Mouse (Mus musculus) liver, adult 2 months (tissue): ENCODE data around the gene Grb2. TPM values are rescaled to one million over a fixed set of nuclear protein-coding genes. Genes with fewer than 3 reads are reported as not detected.

ENCODE experiments used
- DNase-seq: peaks from one replicate; pipeline ENCODE4 v3.0.0-alpha.2; 2011; ENCODE audit warnings: low read depth, low spot score; ENCODE audit errors: extremely low read depth
- H3K27ac ChIP-seq: fragments of 200-500 bp; replicated peaks from 2 replicates; pipeline ENCODE4 v1.5.1; 2012; ENCODE audit warnings: low read depth, mild to moderate bottlenecking, control low read depth, inconsistent platforms, low read length; ENCODE audit not compliant: insufficient read depth
- H3K27me3 ChIP-seq: fragments of 200-500 bp; 2 replicates; pipeline ENCODE4 v1.6.1; 2012; ENCODE audit warnings: mild to moderate bottlenecking, moderate library complexity, low read length, inconsistent platforms; ENCODE audit not compliant: control insufficient read depth, insufficient read depth
- H3K36me3 ChIP-seq: fragments of 200-500 bp; 2 replicates; pipeline ENCODE4 v1.6.1; 2012; ENCODE audit warnings: low read length, inconsistent platforms; ENCODE audit not compliant: control insufficient read depth, insufficient read depth
- H3K4me1 ChIP-seq: fragments of 200-500 bp; 2 replicates; pipeline ENCODE4 v1.6.1; 2011; ENCODE audit warnings: low read length; ENCODE audit not compliant: control insufficient read depth, insufficient read depth
- H3K4me3 ChIP-seq: fragments of 200-500 bp; 2 replicates; pipeline ENCODE4 v1.5.1; 2011; ENCODE audit warnings: low read depth, mild to moderate bottlenecking, control low read depth, low read length, moderate library complexity; ENCODE audit not compliant: insufficient read depth
- H3K79me2 ChIP-seq: fragments of 200-500 bp; 2 replicates; pipeline ENCODE4 v1.6.1; 2012; ENCODE audit warnings: inconsistent platforms, mild to moderate bottlenecking, low read length, moderate library complexity; ENCODE audit not compliant: control insufficient read depth, insufficient read depth
- H3K9ac ChIP-seq: fragments of 200-500 bp; 2 replicates; pipeline ENCODE4 v1.6.1; 2012; ENCODE audit warnings: low read depth, mild to moderate bottlenecking, control low read depth, inconsistent platforms, low read length
- CTCF ChIP-seq: fragments of 200-500 bp; IDR thresholded peaks from 2 replicates; pipeline ENCODE4 v1.5.1; 2011; ENCODE audit warnings: low read depth, low read length, control low read depth
- POLR2A ChIP-seq: fragments of 200-500 bp; IDR thresholded peaks from 2 replicates; pipeline ENCODE4 v1.6.1; 2011; ENCODE audit warnings: low read length, control low read depth; ENCODE audit not compliant: insufficient read depth; ENCODE audit errors: extremely low read depth
- WGBS: fragments of 180-500 bp; shearing (Covaris S2); methylation state at CpG from one replicate; pipeline ENCODE4 v1.1.7; 2018; 5-methylcytosine and 5-hydroxymethylcytosine counted together
- polyA plus RNA-seq: library from polyadenylated mRNA; depleted of rRNA; stranded (reverse); fragments of >200 nt; gene quantifications from 2 replicates; pipeline ENCODE4 v1.2.3, GENCODE M21; 2012; rRNA removed
- total RNA-seq: library from RNA; depleted of rRNA; stranded (reverse); fragments of >200 nt; gene quantifications from 2 replicates; pipeline ENCODE4 v1.2.3, GENCODE M21; 2014; rRNA removed

The Grb2 gene
- total RNA-seq (14.7 and 17.3 TPM in 2 replicates), polyA plus RNA-seq (27.7 and 28.4 TPM in 2 replicates)

DNA sequence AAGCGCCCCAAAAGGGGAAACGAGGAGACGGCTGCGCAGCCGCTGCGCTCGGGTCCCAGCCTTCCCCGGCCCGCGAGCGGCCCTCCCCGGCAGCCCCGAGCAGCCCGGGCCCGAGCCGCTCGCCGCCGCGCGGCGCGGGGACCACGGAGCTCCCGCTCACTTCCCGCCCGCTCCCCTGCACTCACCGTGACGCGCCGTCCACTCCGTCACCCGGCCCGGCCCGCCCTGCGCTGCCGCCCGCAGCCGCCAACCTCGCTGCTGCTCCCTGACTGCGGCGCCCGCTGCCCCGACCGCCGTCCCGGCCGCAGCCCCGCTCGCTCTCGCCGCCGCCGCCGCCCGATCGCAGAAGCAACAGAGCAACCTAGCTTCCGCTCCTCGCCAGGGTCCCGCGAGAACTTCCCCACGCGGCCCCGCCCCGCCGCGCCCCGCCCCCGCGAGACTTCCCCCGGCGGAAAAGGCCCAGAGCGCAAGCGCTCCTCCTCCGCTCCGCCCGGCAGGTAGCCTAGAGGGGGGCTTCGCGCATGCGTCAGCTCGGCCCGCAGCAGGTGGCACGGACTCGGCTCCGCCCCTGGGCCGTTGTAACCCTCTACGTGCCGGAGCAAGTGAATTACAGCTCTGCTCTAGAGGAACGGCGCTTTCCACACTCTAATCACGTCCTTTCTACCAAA, at the start of gene Grb2:
Gene Grb2, minus strand, starts transcription at position 389 of the 668 bp plus-strand sequence.
- WGBS, result under 1% methylated on average over 80 of the region's 91 CpGs
- DNase-seq, result peak; percentile 81
- no peaks in the 10 kb centered on the region for H3K36me3 ChIP-seq
- peak within 1 kb of the TSS; percentile 100 for H3K9ac ChIP-seq
- peak within 1 kb of the TSS; percentile 83 for H3K27ac ChIP-seq
- no peak for TF ChIP-seq CTCF
- TF ChIP-seq POLR2A, result peak; percentile 82
- peaks cover 11% of the 10 kb centered on the region for H3K4me1 ChIP-seq
- peaks cover 41% of the 10 kb centered on the region for H3K79me2 ChIP-seq
- H3K4me3 ChIP-seq, result peak within 1 kb of the TSS; percentile 90
- H3K27me3 ChIP-seq, result no peaks in the 10 kb centered on the region

- WGBS, result 59% methylated on average over 4 of the region's 4 CpGs
Observed at GRCm38 (mm10) chr11:115753485-115753884, 45.1 kb upstream of the Grb2 start.

DNA sequence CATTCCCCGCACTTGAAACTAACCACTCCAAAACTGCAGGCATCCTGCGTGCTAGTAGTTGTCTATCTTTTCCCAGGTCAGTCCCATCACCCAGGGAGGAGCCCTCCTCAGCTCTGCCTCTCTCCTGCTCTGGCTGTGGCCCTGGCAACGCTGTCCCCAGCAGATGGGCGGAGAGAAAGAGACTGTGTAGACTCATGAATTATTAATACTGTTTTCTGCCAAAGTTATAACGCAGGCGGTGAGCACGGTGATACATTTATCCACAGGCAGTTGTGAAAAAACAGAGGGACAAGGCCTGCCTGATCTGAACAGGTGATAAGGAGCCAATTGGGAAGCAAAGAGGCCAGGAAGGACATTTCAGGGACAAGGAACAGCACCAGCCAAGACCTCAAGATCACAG, 44.3 kb upstream of the Grb2 start:
- no peak for DNase-seq

More at GRCm38 (mm10) chr11:115753485-115753884, 45.1 kb upstream of the Grb2 start:
- H3K4me3 ChIP-seq, result no peak overlapping the region
- no peak overlapping the region for H3K27ac ChIP-seq
- TF ChIP-seq POLR2A, result no peak
- no peak for TF ChIP-seq CTCF
- no peaks in the 10 kb centered on the region for H3K27me3 ChIP-seq
- no peak overlapping the region for H3K9ac ChIP-seq
- H3K36me3 ChIP-seq, result no peaks in the 10 kb centered on the region
- DNase-seq, result no peak
- no peaks in the 10 kb centered on the region for H3K4me1 ChIP-seq
- H3K79me2 ChIP-seq, result no peaks in the 10 kb centered on the region

DNA sequence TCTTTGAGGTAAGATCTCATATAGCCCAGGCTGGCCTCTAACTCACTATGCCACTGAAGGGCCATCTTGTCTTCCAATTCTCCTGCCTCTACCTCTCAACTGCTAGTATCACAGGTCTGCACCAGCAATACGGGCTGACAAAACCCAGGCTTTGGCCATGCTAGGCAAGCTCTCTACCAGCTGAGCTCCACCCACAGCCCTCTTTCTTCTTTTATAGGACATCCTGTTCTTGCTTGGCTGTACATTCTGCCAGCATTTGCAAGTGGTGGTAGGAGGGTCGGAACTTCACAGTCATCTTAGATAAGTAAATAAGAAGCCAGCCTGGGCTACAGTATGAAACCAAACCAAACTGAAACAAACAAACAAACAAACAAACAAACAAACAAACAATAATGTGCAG, 43.3 kb upstream of the Grb2 start:
- no peak overlapping the region for H3K9ac ChIP-seq
- no peaks in the 10 kb centered on the region for H3K4me1 ChIP-seq
- no peak overlapping the region for H3K27ac ChIP-seq
- no peak for DNase-seq
- H3K79me2 ChIP-seq, result no peaks in the 10 kb centered on the region
- WGBS, result 60% methylated on average over 2 of the region's 2 CpGs
- no peak overlapping the region for H3K4me3 ChIP-seq
- TF ChIP-seq CTCF, result no peak
- no peak for TF ChIP-seq POLR2A
- no peaks in the 10 kb centered on the region for H3K27me3 ChIP-seq
- no peaks in the 10 kb centered on the region for H3K36me3 ChIP-seq

More for the DNA sequence above, 44.3 kb upstream of the Grb2 start:
- Histone ChIP-seq H3K36me3 (no peaks in the 10 kb centered on the region), H3K4me3 (no peak overlapping the region), H3K27me3 (no peaks in the 10 kb centered on the region), H3K4me1 (no peaks in the 10 kb centered on the region), H3K9ac (no peak overlapping the region), H3K79me2 (no peaks in the 10 kb centered on the region), H3K27ac (no peak overlapping the region)
- 90% methylated on average over 7 of the region's 7 CpGs for WGBS
- TF ChIP-seq POLR2A, result no peak

GRCm38 (mm10) chr11:115749834-115750233, 41.4 kb upstream of the Grb2 start:
- TF ChIP-seq POLR2A (no peak), CTCF (no peak)
- WGBS, result 91% methylated on average over 5 of the region's 5 CpGs
- H3K4me3 ChIP-seq, result no peak overlapping the region

GRCm38 (mm10) chr11:115747351-115747750, 39.0 kb upstream of the Grb2 start:
- H3K9ac ChIP-seq, result no peak overlapping the region
- H3K36me3 ChIP-seq, result no peaks in the 10 kb centered on the region
- DNase-seq, result no peak
- TF ChIP-seq POLR2A (no peak), CTCF (no peak)
- no peaks in the 10 kb centered on the region for H3K79me2 ChIP-seq
- H3K27me3 ChIP-seq, result no peaks in the 10 kb centered on the region
- no peaks in the 10 kb centered on the region for H3K4me1 ChIP-seq
- H3K27ac ChIP-seq, result no peak overlapping the region
- WGBS, result 9% methylated on average over 14 of the region's 15 CpGs
- H3K4me3 ChIP-seq, result no peak overlapping the region

More at GRCm38 (mm10) chr11:115749834-115750233, 41.4 kb upstream of the Grb2 start:
- no peak for DNase-seq
- H3K79me2 ChIP-seq, result no peaks in the 10 kb centered on the region
- no peaks in the 10 kb centered on the region for H3K27me3 ChIP-seq
- H3K27ac ChIP-seq, result no peak overlapping the region
- H3K4me1 ChIP-seq, result no peaks in the 10 kb centered on the region
- no peaks in the 10 kb centered on the region for H3K36me3 ChIP-seq
- H3K9ac ChIP-seq, result no peak overlapping the region
